Mouse (Mus musculus) central nervous system, embryonic 18 days (tissue): ENCODE data around the gene Igsf1. TPM values are rescaled to one million over a fixed set of nuclear protein-coding genes. Genes with fewer than 3 reads are reported as not detected.

Experiments used
- polyA plus RNA-seq: library from polyadenylated mRNA; depleted of rRNA; stranded (reverse); fragments of >200 nt; gene quantifications from 2 replicates; pipeline ENCODE4 v1.2.3, GENCODE M21; 2012; rRNA removed

The Igsf1 gene
- polyA plus RNA-seq = 8.9 and 11.1 TPM in 2 replicates

DNA sequence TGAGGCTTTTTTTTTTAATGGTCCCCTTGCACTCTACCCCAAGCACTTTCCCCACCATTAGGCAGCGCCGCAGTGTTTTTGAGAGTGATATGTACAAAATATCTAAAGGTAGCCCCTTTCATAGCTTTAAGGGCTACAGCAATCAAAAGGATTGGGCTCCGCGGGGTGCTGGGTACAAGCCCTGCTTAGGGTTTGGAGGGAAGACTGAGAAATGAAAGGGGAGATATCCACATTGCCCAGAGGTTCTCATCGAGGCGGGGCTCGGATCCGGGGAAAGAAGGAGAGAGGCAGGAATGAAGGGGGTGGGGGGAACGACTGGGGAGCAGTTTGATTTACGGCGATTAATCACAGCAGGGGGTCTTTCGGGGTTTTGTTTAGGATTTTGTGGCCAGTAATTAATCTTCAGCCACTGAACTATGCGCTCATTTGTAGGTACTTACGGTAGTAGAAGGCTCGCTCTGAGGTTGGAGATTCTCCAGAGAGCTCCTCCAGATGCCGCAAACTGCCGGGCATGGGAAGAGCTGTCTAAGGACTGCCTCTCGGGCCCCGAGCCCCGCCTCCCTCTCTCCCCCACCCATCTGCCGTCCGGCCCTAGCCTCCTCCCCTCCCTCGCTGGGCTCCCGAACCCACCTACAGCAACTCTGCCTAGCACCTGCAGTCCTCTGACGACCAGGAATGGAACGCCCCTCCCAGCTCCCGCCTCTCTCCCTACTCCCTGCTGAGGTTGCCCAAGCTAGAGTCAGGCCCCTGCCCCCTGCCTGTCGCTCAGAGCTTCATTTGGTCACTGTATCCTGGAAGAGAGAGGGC lies at the start of gene Igsf1:
Gene Igsf1 (minus strand): TSS at position 537 of the 807 bp plus-strand sequence.

DNA sequence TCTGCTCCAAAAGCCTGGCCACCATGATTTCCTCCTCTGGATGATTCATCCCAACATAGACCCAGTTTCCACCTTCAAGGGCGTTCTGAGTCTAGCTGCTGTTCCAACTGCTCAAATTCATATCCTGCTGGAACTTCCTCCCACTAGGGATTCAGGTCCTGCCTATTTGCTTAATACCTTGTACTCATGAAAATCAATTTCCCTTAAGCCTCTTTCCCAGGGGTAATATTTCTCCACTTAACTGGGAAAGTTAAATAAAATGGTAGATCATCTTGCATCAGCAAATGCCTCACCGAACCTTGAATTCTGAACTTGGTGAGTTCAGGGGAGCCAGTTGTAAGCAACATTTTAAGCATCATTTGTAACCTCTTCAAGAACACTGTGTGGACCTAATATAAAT lies 62.6 kb downstream of the Igsf1 start, which contains the start of gene Olfr1321:
Gene Olfr1321 (minus strand): TSS at position 101 of the 400 bp plus-strand sequence.

Other genes with a start within 250 kb of the Igsf1 start
- not detected in 2 replicates for gene Olfr1320, start 125.4 kb downstream of the Igsf1 start, polyA plus RNA-seq
- gene Olfr1321, start 62.7 kb downstream of the Igsf1 start, polyA plus RNA-seq = not detected in 2 replicates
- not detected in 2 replicates for gene Olfr1322, start 93.7 kb upstream of the Igsf1 start, polyA plus RNA-seq
- gene Olfr1323, start 221.6 kb upstream of the Igsf1 start, polyA plus RNA-seq = not detected in 2 replicates